Mouse (Mus musculus) limb, embryonic 12.5 days (tissue): ENCODE results near the gene Rab3il1. TPM values are rescaled to one million over a fixed set of nuclear protein-coding genes. Genes with fewer than 3 reads are reported as not detected.

Experiments used
- ATAC-seq: fragments of 200-750 bp; cut with Nextera tagmentation; 2 replicates; pipeline ENCODE4 v1.8.0; 2017; ENCODE audit warnings: low read depth, moderate TSS enrichment; ENCODE audit not compliant: insufficient number of reproducible peaks, insufficient read depth, low FRiP score, low TSS enrichment
- H3K27ac ChIP-seq: fragments of 300-500 bp; sonication (generic); 2 replicates; pipeline ENCODE4 v1.5.1; 2016; ENCODE audit warnings: mild to moderate bottlenecking, moderate library complexity
- H3K27me3 ChIP-seq: fragments of 300-500 bp; sonication (generic); 2 replicates; pipeline ENCODE4 v1.6.1; 2016; ENCODE audit warnings: mild to moderate bottlenecking, moderate library complexity
- H3K36me3 ChIP-seq: fragments of 300-500 bp; sonication (generic); 2 replicates; pipeline ENCODE4 v1.6.1; 2016; ENCODE audit warnings: mild to moderate bottlenecking, moderate library complexity
- H3K4me1 ChIP-seq: fragments of 300-500 bp; sonication (generic); replicated peaks from 2 replicates; pipeline ENCODE4 v1.6.1; 2016
- H3K4me2 ChIP-seq: fragments of 300-500 bp; sonication (generic); 2 replicates; pipeline ENCODE4 v1.6.1; 2016; ENCODE audit warnings: mild to moderate bottlenecking, moderate library complexity
- H3K4me3 ChIP-seq: fragments of 300-500 bp; sonication (generic); replicated peaks from 2 replicates; pipeline ENCODE4 v1.5.1; 2016; ENCODE audit warnings: mild to moderate bottlenecking
- H3K9ac ChIP-seq: fragments of 300-500 bp; sonication (generic); replicated peaks from 2 replicates; pipeline ENCODE4 v1.6.1; 2016; ENCODE audit warnings: mild to moderate bottlenecking, moderate library complexity
- H3K9me3 ChIP-seq: fragments of 300-500 bp; sonication (generic); 2 replicates; pipeline ENCODE4 v1.6.1; 2016; ENCODE audit warnings: mild to moderate bottlenecking, moderate library complexity
- WGBS: fragments of 180-500 bp; shearing (Covaris S2); methylation state at CpG from one replicate; pipeline ENCODE4 v1.1.7; 2016; 5-methylcytosine and 5-hydroxymethylcytosine counted together
- polyA plus RNA-seq: library from polyadenylated mRNA; unstranded; fragments of >200 nt; fragmentation: Nextera tagmentation; extraction: Ambion mirVana; gene quantifications from 2 replicates; pipeline ENCODE4 v1.2.1, GENCODE M21; 2016

Rab3il1 gene
- polyA plus RNA-seq, 1 experiment from 2014 or later: 32.0 TPM

DNA sequence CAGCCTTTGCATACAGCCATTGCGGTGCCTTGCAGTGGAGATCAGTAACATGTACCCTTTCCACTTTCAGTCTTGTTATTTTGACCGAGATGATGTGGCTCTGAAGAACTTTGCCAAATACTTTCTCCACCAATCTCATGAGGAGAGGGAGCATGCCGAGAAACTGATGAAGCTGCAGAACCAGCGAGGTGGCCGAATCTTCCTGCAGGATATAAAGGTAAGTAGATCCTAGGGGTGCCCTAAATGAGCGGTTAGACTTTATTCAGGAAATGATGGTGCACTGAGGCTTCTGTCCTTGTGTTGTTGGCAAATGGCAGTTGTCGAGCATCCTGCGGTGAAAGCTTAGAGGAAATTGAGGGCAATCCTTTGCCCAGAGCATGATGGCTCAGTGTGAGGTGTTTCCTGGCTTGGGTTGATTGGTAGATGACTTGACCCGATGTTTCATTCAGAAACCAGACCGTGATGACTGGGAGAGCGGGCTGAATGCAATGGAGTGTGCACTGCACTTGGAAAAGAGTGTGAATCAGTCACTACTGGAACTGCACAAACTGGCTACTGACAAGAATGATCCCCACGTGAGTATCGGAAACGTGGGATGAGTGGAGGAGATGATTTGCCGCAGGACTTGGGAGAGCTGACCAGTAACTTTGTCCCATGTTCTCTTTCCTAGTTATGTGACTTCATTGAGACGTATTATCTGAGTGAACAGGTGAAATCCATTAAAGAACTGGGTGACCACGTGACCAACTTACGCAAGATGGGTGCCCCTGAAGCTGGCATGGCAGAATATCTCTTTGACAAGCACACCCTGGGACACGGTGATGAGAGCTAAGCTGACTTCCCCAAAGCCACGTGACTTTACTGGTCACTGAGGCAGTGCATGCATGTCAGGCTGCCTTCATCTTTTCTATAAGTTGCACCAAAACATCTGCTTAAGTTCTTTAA lies 17.1 kb upstream of the Rab3il1 start:
- ATAC-seq: no peak
- H3K9me3 ChIP-seq: no peaks in the 10 kb centered on the region
- H3K4me2 ChIP-seq: peak overlapping the region; percentile 70
- H3K4me3 ChIP-seq: peak overlapping the region; percentile 93
- H3K27ac ChIP-seq: no peak overlapping the region
- H3K36me3 ChIP-seq: peaks cover 29% of the 10 kb centered on the region
- WGBS: 90% methylated on average over 20 of the region's 20 CpGs
- peaks cover 24% of the 10 kb centered on the region for H3K4me1 ChIP-seq
- H3K9ac ChIP-seq: no peak overlapping the region
- no peaks in the 10 kb centered on the region for H3K27me3 ChIP-seq

DNA sequence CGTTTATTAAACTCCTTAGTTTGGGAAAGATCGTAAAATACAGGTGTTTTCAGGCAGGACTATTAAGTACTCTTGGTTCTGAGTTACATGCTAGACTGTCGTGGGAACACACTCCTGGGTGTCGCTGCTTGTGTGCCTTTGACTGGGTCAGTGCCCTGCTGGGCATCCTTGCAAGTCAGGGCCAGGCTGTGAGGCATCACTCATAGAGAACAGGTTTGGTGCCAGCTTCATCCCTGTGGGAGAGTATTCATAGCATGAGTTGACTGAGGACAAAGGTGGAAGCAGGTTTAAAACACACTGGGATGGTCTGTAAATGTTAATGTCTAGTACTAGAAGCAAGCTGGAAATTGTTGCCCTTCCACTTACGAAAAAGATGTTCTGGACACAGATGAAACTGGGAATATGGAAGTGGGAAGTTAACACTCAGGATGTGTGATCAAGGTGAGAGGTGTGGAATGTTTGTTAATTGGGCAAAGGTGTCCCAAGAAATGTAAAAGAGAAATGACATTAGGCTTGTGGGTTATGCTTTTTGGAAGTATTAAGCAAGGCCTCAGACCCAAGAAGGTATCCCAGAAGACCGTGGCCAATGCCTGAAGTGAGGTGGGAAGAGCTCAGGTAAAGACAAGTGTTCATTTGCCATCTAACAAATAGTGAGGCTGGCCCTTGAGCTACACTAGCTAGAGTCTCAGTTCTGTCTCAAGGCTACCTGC lies 16.1 kb upstream of the Rab3il1 start:
- H3K9ac ChIP-seq: no peak overlapping the region
- no peak for ATAC-seq
- 85% methylated on average over 6 of the region's 6 CpGs for WGBS
- no peaks in the 10 kb centered on the region for H3K27me3 ChIP-seq
- no peak overlapping the region for H3K27ac ChIP-seq
- H3K4me1 ChIP-seq: peaks cover 24% of the 10 kb centered on the region
- peaks cover 29% of the 10 kb centered on the region for H3K36me3 ChIP-seq
- H3K4me2 ChIP-seq: no peak overlapping the region
- no peak overlapping the region for H3K4me3 ChIP-seq
- no peaks in the 10 kb centered on the region for H3K9me3 ChIP-seq

DNA sequence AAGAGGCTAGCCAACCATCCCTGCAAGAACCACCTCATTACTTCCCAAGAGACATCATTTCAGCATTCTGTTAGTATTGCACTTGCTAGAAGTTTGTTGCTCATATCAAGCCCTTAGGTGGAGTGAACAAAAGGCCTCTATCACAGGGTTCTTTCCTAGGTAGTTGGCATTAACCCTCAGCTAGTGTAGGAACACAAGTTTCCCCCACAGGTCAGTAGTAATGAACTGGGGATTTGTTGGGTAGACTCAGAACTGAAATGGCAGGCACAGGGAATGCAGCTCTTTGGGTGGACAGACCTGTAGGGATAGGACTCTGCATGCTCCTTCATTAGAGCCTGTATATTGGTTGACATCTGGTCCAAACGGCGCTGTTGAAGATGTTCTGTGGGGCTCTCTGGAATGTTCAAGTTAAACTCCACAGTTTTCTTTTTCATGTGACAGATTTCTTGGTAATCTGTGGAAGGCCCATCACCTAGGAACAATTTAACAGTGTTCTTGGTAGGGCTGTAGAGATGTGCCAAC lies 15.5 kb upstream of the Rab3il1 start:
- peaks cover 29% of the 10 kb centered on the region for H3K36me3 ChIP-seq
- no peaks in the 10 kb centered on the region for H3K27me3 ChIP-seq
- no peaks in the 10 kb centered on the region for H3K9me3 ChIP-seq
- no peak overlapping the region for H3K9ac ChIP-seq
- ATAC-seq: no peak
- no peak overlapping the region for H3K4me2 ChIP-seq
- H3K4me1 ChIP-seq: peaks cover 24% of the 10 kb centered on the region
- no peak overlapping the region for H3K27ac ChIP-seq
- no peak overlapping the region for H3K4me3 ChIP-seq
- WGBS: 89% methylated on average over 2 of the region's 2 CpGs

DNA sequence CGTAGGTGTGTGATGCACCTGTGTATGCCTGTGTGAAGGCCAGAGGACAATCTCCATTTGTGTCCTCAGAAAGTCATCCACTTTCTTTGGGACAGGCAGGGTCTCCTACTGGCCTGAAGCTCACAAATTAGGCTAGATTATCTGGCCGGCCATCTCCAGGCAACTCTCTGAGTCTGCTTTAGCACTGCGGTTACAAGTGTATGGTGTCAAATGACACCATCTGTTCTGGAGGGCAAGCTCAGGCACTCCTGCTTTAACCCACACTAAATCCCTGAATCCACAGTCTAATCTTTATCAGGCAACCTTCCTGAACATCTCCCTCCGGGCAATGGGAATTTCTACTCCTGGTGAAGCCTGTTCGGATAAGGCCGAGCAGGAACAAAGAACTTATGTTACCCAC lies 14.3 kb upstream of the Rab3il1 start:
- no peak for ATAC-seq
- no peaks in the 10 kb centered on the region for H3K9me3 ChIP-seq
- peaks cover 24% of the 10 kb centered on the region for H3K4me1 ChIP-seq
- peak overlapping the region; percentile 72; the same call in 1 of the 2 replicates for H3K27ac ChIP-seq
- no peak overlapping the region for H3K4me2 ChIP-seq
- peaks cover 29% of the 10 kb centered on the region for H3K36me3 ChIP-seq
- WGBS: 20% methylated on average over 6 of the region's 6 CpGs
- H3K4me3 ChIP-seq: no peak overlapping the region
- H3K27me3 ChIP-seq: no peaks in the 10 kb centered on the region
- 0 out of 2 replicates have a peak overlapping the region, but pooled peaks have one; percentile 27 for H3K9ac ChIP-seq

DNA sequence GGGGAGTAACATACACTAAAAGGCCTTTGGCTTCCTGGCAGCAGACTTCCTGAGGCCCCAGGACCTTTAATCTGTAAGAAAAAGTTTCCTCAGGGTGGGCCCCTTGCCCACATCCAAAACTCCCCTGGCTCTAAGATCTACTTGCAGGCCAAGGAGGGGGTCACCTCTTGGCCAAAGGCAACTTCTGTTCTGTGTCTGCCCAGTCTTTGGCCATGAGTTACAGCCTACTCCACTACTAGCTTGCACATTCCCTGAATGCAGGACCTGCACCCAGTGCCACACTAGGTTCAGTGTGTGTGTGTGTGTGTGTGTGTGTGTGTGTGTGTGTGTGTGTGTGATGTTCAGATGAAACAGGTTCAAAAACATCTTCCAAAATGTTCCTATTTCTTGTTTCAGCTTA lies 13.9 kb upstream of the Rab3il1 start:
- Histone ChIP-seq H3K36me3 (peaks cover 29% of the 10 kb centered on the region), H3K4me3 (no peak overlapping the region), H3K4me2 (no peak overlapping the region), H3K9ac (0 out of 2 replicates have a peak overlapping the region, but pooled peaks have one; percentile 27), H3K4me1 (peaks cover 25% of the 10 kb centered on the region), H3K27me3 (no peaks in the 10 kb centered on the region), H3K27ac (peak overlapping the region; percentile 72; the same call in 1 of the 2 replicates), H3K9me3 (no peaks in the 10 kb centered on the region)
- no peak for ATAC-seq

DNA sequence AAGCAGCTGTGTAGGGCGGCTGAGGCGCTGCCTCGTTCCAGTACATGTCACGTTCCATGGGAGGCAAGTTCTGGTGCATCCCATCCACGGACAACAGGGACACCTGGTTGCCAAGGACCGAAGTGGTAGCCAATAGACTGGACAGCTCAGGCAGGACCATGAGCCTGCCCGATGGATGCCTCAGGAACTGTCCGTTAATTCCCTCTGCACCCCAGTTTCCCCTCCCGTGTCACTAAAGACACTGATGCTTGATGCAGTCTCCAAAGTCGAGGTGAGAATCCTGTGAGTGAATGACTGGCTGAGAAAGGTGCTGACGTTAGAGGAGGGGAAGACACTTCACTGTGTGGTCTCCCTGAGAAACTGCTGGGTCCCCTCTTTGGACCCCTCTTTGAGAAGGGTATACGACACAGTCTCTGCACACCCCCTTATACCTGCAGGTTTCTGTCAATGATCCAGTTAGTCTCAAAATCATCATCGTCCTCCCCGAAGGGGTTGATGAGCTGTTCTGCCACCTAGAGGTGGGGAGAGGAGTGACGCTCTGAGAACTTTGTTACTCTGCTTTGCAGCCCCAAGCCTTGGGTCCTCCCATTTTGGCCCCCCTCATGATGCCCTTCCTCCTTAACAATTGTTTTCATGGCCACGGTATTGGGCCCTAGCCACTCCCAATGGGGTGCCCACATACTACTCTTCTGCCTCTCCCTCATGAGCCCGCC lies 12.1 kb upstream of the Rab3il1 start:
- H3K9ac ChIP-seq: no peak overlapping the region
- H3K4me1 ChIP-seq: peaks cover 23% of the 10 kb centered on the region
- WGBS: 68% methylated on average over 17 of the region's 17 CpGs
- no peak for ATAC-seq
- H3K27me3 ChIP-seq: no peaks in the 10 kb centered on the region
- no peak overlapping the region for H3K27ac ChIP-seq
- no peak overlapping the region for H3K4me2 ChIP-seq
- peaks cover 22% of the 10 kb centered on the region for H3K36me3 ChIP-seq
- no peaks in the 10 kb centered on the region for H3K9me3 ChIP-seq
- H3K4me3 ChIP-seq: no peak overlapping the region

DNA sequence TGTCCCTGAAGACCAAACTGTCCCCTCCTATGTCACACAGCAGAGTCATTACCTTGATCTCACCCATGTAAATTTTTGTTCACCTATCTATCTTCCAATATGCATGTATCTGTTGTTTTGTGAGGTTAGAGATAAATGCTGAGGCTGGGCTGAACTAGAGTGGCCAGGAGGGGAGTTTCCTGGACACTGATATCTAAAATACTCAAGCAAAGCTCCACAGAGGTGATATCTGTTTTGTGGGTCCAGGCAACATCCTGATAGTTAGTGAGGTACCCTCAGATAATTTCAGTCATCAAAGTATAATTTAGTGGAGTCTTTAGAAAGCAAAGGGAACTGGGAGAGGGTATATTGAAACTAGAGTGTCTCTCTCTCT lies 11.6 kb upstream of the Rab3il1 start:
- no peak overlapping the region for H3K27ac ChIP-seq
- no peaks in the 10 kb centered on the region for H3K9me3 ChIP-seq
- H3K36me3 ChIP-seq: peaks cover 17% of the 10 kb centered on the region
- H3K27me3 ChIP-seq: no peaks in the 10 kb centered on the region
- no peak overlapping the region for H3K4me3 ChIP-seq
- no peak for ATAC-seq
- H3K4me2 ChIP-seq: no peak overlapping the region
- peaks cover 23% of the 10 kb centered on the region for H3K4me1 ChIP-seq
- no peak overlapping the region for H3K9ac ChIP-seq

DNA sequence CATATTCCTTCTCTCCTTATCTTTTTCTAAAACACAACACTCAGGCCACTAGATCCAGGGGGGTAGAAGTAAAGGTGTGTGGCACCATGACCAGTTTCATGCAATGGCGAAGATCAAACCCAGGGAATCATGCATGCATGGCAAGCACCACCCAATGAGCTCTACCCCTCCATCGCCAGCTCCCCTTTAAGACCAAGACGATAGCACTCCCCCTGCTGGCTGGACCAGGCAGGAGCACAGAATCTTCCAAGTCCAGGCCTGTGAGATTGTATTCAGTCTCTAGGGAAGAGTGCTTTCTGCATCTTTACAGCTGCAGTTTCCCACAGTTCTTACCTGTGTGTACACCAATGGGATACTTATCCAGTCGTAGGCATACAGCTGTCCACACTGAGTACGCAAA lies 10.2 kb upstream of the Rab3il1 start:
- H3K36me3 ChIP-seq: peaks cover 3% of the 10 kb centered on the region
- no peak overlapping the region for H3K4me2 ChIP-seq
- no peak overlapping the region for H3K9ac ChIP-seq
- no peak overlapping the region for H3K4me3 ChIP-seq
- no peak for ATAC-seq
- no peak overlapping the region for H3K27ac ChIP-seq
- 21% methylated on average over 5 of the region's 5 CpGs for WGBS
- no peaks in the 10 kb centered on the region for H3K9me3 ChIP-seq
- H3K4me1 ChIP-seq: peaks cover 23% of the 10 kb centered on the region
- no peaks in the 10 kb centered on the region for H3K27me3 ChIP-seq

DNA sequence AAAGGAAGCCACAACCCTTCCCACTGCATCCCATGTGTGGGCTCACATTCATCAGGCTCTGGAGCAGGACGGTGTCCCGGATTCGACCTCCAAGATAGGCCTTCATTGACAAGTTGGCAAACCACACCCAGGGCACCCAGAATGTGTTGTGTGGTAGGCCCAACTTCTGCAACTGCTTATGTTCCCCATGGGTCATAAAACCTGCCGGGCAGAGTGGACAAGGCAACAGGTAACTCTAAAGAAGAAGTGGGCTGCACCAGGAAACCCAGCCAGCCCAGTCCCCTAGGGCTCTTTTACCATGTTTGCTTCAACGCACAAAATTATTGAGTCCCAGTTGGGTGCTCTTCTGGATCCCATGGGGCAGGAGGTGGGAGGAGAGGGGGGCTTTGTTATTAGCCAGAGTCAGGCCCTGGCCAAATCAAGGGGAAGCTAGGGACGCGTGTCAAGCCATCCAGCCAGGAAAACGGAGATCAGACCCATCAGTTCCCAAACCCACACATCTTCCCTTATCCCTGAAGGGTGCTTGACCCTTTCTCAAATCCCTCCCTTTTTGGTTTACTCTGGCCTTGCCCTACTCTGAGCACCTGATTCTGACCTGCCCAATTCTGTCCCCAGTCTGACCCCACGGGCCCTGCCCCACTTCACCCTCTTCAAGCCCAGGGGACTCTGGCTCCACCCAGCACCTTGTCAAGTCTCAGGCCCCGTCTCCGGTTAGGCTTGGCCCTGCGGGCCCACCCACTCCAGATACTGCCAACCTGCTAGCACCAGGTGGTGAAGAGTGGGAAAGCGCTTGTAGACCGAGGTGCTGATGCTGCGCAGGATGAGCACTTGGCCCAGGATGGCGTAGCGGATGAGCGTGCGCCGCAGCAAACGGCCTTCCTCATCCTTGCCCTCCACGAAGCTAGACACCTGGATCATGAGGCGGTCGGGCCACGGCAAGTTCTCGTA lies 9.2 kb upstream of the Rab3il1 start:
- ATAC-seq: peak; percentile 44
- Histone ChIP-seq H3K27ac (no peak overlapping the region), H3K4me3 (peak overlapping the region; percentile 37), H3K4me2 (peak overlapping the region; percentile 59), H3K36me3 (no peaks in the 10 kb centered on the region), H3K9ac (peak overlapping the region; percentile 34; the same call in 1 of the 2 replicates), H3K4me1 (peaks cover 18% of the 10 kb centered on the region), H3K9me3 (no peaks in the 10 kb centered on the region), H3K27me3 (no peaks in the 10 kb centered on the region)
- WGBS: 41% methylated on average over 26 of the region's 26 CpGs

DNA sequence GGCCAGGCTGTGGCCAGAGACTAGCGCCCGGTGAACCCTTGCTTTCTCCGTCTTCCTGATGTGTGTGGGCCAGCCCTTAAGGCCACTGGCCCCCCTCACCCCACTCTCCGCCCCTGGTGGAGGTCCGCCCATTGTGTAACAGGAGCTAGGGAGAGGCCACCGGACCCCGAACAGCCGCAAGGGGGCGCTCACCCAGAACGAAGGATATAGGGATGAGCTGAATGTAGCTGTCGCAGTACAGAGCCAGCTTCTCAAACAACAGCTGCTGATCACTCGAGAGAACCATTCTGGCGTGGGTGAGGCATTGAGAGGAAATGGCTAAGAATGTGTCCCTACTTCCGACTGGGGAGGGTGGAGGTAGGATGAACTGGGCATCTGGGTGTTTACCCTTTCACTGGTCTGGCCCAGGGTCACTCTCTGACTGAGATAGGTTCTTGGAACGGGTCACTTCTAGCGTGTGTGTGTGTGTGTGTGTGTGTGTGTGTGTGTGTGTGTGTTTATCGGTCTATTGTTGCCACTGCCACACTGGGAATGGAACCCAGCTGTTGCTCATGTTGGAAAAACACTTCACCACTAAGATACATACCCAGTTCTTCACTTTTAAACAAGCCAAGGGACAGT lies 8.3 kb upstream of the Rab3il1 start:
- Histone ChIP-seq H3K4me1 (peaks cover 9% of the 10 kb centered on the region; the same call in 1 of the 2 replicates), H3K36me3 (no peaks in the 10 kb centered on the region), H3K27me3 (no peaks in the 10 kb centered on the region), H3K27ac (no peak overlapping the region), H3K9ac (peak overlapping the region; percentile 34; the same call in 1 of the 2 replicates), H3K9me3 (no peaks in the 10 kb centered on the region), H3K4me3 (peak overlapping the region; percentile 37), H3K4me2 (peak overlapping the region; percentile 59)
- peak; percentile 87 for ATAC-seq
- 11% methylated on average over 17 of the region's 17 CpGs for WGBS
